Mouse (Mus musculus) T-cell, adult 2 months (primary cell): ENCODE measurements at regions not wholly inside any gene's neighbourhood (a gene's known extent, or its start where the extent isn't known, plus 50 kb on each side); places are given as distances from the start of the nearest gene placed in this dataset.
"Not testable (repeated sequence)": the region's sequence is repeated elsewhere in the genome, so short reads cannot be mapped to it uniquely, and the experiment has no call there.

Source experiments
- DNase-seq: peaks from one replicate; pipeline ENCODE4 v3.0.0; 2022; ENCODE audit warnings: low spot score

DNA sequence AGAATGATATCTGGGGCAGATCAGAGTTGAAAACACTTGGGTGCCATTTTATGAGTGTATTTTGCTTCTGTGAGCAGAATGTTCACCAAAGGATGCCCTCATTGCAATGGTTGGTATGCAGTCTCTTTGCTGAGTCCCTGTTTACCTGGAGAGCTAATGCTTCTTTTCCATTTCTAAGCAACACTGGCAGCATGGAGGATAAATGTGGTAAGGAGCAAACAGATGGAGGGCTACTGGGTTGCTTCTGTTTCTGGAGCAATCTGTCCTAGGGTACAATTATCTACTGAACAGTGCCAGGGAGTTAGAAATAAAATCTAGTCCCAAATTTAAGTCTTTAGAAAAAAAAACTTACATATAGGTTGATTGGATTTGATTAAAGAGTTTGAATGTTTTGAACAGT, 245.9 kb downstream of the AI429214 start:
- DNase-seq, result no peak

DNA sequence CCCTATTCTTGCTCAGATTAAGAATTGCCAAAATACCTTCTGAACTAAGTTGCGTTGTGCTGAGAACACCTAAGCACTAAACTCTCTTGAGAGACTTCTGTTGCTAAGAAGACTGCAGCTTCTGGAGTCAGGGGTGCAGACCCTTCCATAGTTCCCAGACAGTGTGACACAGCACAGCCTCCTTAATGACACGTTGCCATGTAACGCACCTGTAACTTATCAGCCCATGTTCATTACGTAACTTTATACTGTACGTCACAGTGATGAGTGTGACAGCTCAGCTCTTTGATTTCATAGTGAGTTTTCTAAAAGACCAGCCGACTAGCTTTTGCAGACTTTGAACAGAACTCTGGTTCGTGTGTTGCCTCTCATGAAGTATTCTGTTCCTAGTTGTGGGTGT, 257.8 kb downstream of the AI429214 start:
- DNase-seq, result not testable (repeated sequence)

DNA sequence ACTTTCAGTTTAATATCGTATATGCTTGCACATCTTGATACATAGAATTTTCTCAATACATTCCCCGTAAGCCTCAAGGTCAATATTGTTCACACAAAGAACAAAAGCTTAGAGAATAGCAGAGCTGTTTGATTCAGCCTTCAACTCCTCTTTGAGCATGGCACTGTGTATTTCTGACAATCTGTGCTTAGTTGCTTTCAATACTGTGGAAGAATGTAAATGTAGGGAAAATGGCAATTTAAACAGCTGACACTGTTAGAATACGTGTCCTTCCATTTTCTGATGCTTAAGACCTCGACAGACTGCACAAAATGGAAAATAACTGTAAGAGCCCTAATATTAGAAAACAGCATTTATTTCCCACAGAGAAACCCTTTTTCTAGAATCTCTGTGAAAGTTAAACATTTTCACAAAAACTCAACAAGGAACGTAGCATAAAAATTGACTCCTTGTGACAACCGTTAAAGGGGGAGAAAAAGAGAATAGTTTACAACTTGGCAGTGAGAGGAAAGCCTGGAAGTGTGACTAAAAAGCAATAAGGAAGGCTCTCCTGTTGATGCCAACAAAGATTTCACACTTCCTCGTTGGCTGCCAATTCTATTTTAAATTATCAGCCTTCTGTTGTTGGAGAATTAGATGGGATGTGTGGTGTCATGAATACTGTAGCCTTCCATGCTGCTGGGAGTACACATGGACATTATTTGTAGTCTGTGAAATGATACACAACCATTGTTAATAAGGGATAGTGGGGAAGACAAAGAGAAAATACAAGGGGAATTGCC, 297.9 kb downstream of the AI429214 start:
- DNase-seq, result no peak
